Comparison of ENCODE assay signal across 32 mouse cellular contexts in the genomic region with DNA sequence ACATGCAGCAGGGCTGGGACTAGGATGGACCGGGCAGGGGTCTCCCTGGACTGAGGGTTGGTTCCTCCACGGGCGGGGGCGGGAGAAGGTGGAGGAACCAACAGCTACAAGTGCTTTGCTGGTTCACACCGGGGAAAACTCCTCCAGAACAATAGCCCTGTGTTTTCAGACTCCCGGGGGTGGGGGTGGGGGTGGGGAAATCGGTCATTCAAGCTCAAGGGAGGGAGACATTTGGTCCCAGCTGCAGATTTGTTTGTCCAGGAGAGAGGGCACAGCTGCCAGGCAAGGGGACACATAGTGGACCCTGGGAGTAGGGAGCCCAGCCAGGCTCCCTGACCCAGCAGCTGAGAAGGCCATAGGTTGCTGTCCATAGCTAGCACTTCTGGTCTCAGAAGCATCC. TPM values are rescaled to one million over a fixed set of nuclear protein-coding genes. Genes with fewer than 3 reads are reported as not detected.
DNase-seq lines count a peak whose midpoint lies in the region; ATAC-seq and TF ChIP-seq lines count a peak whose summit lies in the region.
"Had no signal": no experiment of that assay in that cellular context is flagged by ENCODE, and none has a peak within 500 bp of the region (broad histone marks: within the 10 kb centered on the region; RNA-seq: fewer than 3 reads in every experiment).

No protein-coding gene starts in this region.

- no peak for ATAC-seq in forebrain, embryonic 12.5 days (ENCODE audit: low FRiP score)
- ATAC-seq in hindbrain, embryonic 14.5 days (ENCODE audit: low FRiP score): 0 out of 2 replicates have a peak, but pooled peaks have one; percentile 7
- no peak for ATAC-seq in hindbrain, embryonic 12.5 days (ENCODE audit: low FRiP score)
- ATAC-seq in midbrain, embryonic 11.5 days (ENCODE audit: low FRiP score): peak; percentile 30; the same call in 1 of the 2 replicates
- no peak for ATAC-seq in midbrain, embryonic 15.5 days (replicated peaks)

- H3K27me3 ChIP-seq in forebrain, embryonic 10.5 days (ENCODE audit: poor library complexity, severe bottlenecking): peaks cover 87% of the 10 kb centered on the region
- H3K27me3 ChIP-seq in forebrain, embryonic 12.5 days: peaks cover 70% of the 10 kb centered on the region
- H3K27me3 ChIP-seq in hindbrain, embryonic 14.5 days (ENCODE audit: control insufficient read depth, insufficient read depth, low read length): peaks cover 69% of the 10 kb centered on the region
- peaks cover 77% of the 10 kb centered on the region for H3K27me3 ChIP-seq in hindbrain, embryonic 12.5 days
- H3K27me3 ChIP-seq in midbrain, embryonic 11.5 days (ENCODE audit: control insufficient read depth, insufficient read depth, low read length): peaks cover 54% of the 10 kb centered on the region
- peaks cover 50% of the 10 kb centered on the region for H3K27me3 ChIP-seq in midbrain, embryonic 15.5 days (replicated peaks)
- peaks cover 6% of the 10 kb centered on the region; the same call in 1 of the 2 replicates for H3K27me3 ChIP-seq in E14TG2a.4 (ENCODE audit: insufficient read depth, low read length)

- no peak for DNase-seq in forebrain, embryonic 10.5 days (ENCODE audit: extremely low spot score, low spot score)
- DNase-seq in hindbrain, embryonic 14.5 days (ENCODE audit: low spot score): no peak
- DNase-seq in midbrain, embryonic 11.5 days (ENCODE audit: low spot score, missing footprints): peak; percentile 87
- no peak for DNase-seq in adrenal gland, postnatal 36 days
- DNase-seq: adrenal gland, postnatal 10 days; heart, postnatal 14 days; kidney, adult 18-20 months; lung, postnatal 14 days; thymus, postnatal 25 days had no signal

- H3K27ac ChIP-seq in forebrain, embryonic 10.5 days: peak overlapping the region; percentile 67; the same call in 1 of the 2 replicates
- no peak overlapping the region for H3K27ac ChIP-seq in forebrain, embryonic 12.5 days
- H3K27ac ChIP-seq in hindbrain, embryonic 14.5 days: no peak overlapping the region
- H3K27ac ChIP-seq in hindbrain, embryonic 12.5 days: no peak overlapping the region
- no peak overlapping the region; the same call in 1 of the 2 replicates for H3K27ac ChIP-seq in midbrain, embryonic 11.5 days (ENCODE audit: low read depth, low read length)
- H3K27ac ChIP-seq in midbrain, embryonic 15.5 days: no peak overlapping the region
- H3K27ac ChIP-seq: hindbrain, embryonic 15.5 days; limb, embryonic 12.5 days; liver, embryonic 15.5 days had no signal

- no peak for TF ChIP-seq CTCF in E14TG2a.4 (conservative IDR thresholded peaks at IDR 0.05; ENCODE audit: low read length)

- H3K4me2 ChIP-seq in forebrain, embryonic 12.5 days: no peak overlapping the region
- no peak overlapping the region for H3K4me2 ChIP-seq in hindbrain, embryonic 14.5 days (replicated peaks)
- H3K4me2 ChIP-seq in hindbrain, embryonic 12.5 days (replicated peaks): no peak overlapping the region
- H3K4me2 ChIP-seq in midbrain, embryonic 11.5 days: no peak overlapping the region
- H3K4me2 ChIP-seq in midbrain, embryonic 15.5 days: no peak overlapping the region
- H3K4me2 ChIP-seq: hindbrain, embryonic 15.5 days; limb, embryonic 12.5 days; liver, embryonic 15.5 days; lung, embryonic 14.5 days had no signal

- peaks cover 80% of the 10 kb centered on the region for H3K4me1 ChIP-seq in forebrain, embryonic 10.5 days
- peaks cover 65% of the 10 kb centered on the region for H3K4me1 ChIP-seq in forebrain, embryonic 12.5 days
- peaks cover 20% of the 10 kb centered on the region; the same call in 1 of the 2 replicates for H3K4me1 ChIP-seq in hindbrain, embryonic 14.5 days (replicated peaks; ENCODE audit: control insufficient read depth, insufficient read depth, low read length)
- peaks cover 58% of the 10 kb centered on the region for H3K4me1 ChIP-seq in hindbrain, embryonic 12.5 days
- H3K4me1 ChIP-seq in midbrain, embryonic 11.5 days (ENCODE audit: control insufficient read depth, insufficient read depth, low read length): peaks cover 31% of the 10 kb centered on the region
- peaks cover 34% of the 10 kb centered on the region for H3K4me1 ChIP-seq in midbrain, embryonic 15.5 days
- peaks cover 78% of the 10 kb centered on the region for H3K4me1 ChIP-seq in E14TG2a.4 (replicated peaks; ENCODE audit: low read depth, low read length)
- H3K4me1 ChIP-seq: liver, embryonic 15.5 days had no signal

- H3K36me3 ChIP-seq in forebrain, embryonic 10.5 days (replicated peaks): no peaks in the 10 kb centered on the region
- H3K36me3 ChIP-seq in forebrain, embryonic 12.5 days (replicated peaks): no peaks in the 10 kb centered on the region
- H3K36me3 ChIP-seq in hindbrain, embryonic 14.5 days (replicated peaks; ENCODE audit: control insufficient read depth, insufficient read depth): no peaks in the 10 kb centered on the region
- H3K36me3 ChIP-seq in hindbrain, embryonic 12.5 days: no peaks in the 10 kb centered on the region
- H3K36me3 ChIP-seq in midbrain, embryonic 11.5 days (ENCODE audit: control insufficient read depth, insufficient read depth, low read length): no peaks in the 10 kb centered on the region
- no peaks in the 10 kb centered on the region for H3K36me3 ChIP-seq in midbrain, embryonic 15.5 days (replicated peaks)
- peaks cover 2% of the 10 kb centered on the region for H3K36me3 ChIP-seq in E14TG2a.4 (ENCODE audit: insufficient read depth, low read length)
- H3K36me3 ChIP-seq: G1E; hindbrain, embryonic 15.5 days; limb, embryonic 12.5 days; liver, embryonic 15.5 days had no signal

- no peak overlapping the region for H3K4me3 ChIP-seq in forebrain, embryonic 10.5 days
- H3K4me3 ChIP-seq in forebrain, embryonic 12.5 days (replicated peaks): no peak overlapping the region
- H3K4me3 ChIP-seq in hindbrain, embryonic 14.5 days (replicated peaks; ENCODE audit: low read length): no peak overlapping the region
- no peak overlapping the region for H3K4me3 ChIP-seq in hindbrain, embryonic 12.5 days
- no peak overlapping the region for H3K4me3 ChIP-seq in midbrain, embryonic 11.5 days (ENCODE audit: low read depth, low read length)
- H3K4me3 ChIP-seq in midbrain, embryonic 15.5 days: no peak overlapping the region
- H3K4me3 ChIP-seq in E14TG2a.4 (replicated peaks; ENCODE audit: low read length): 0 out of 2 replicates have a peak overlapping the region, but pooled peaks have one; percentile 81
- H3K4me3 ChIP-seq: hindbrain, embryonic 15.5 days; limb, embryonic 12.5 days; liver, embryonic 15.5 days had no signal

- H3K9ac ChIP-seq in forebrain, embryonic 12.5 days: no peak overlapping the region
- no peak overlapping the region for H3K9ac ChIP-seq in hindbrain, embryonic 14.5 days
- no peak overlapping the region for H3K9ac ChIP-seq in hindbrain, embryonic 12.5 days
- no peak overlapping the region for H3K9ac ChIP-seq in midbrain, embryonic 11.5 days (ENCODE audit: low read length)
- H3K9ac ChIP-seq in midbrain, embryonic 15.5 days: no peak overlapping the region
- H3K9ac ChIP-seq: hindbrain, embryonic 15.5 days; limb, embryonic 12.5 days; liver, embryonic 15.5 days; lung, embryonic 14.5 days had no signal

- 6% methylated on average over 7 of the region's 7 CpGs for WGBS in forebrain, embryonic 10.5 days
- 6% methylated on average over 7 of the region's 7 CpGs for WGBS in forebrain, embryonic 12.5 days
- 7% methylated on average over 7 of the region's 7 CpGs for WGBS in hindbrain, embryonic 14.5 days
- WGBS in hindbrain, embryonic 12.5 days: 5% methylated on average over 7 of the region's 7 CpGs
- WGBS in midbrain, embryonic 11.5 days: 9% methylated on average over 7 of the region's 7 CpGs
- WGBS in midbrain, embryonic 15.5 days: 3% methylated on average over 7 of the region's 7 CpGs

- no peaks in the 10 kb centered on the region for H3K9me3 ChIP-seq in forebrain, embryonic 10.5 days
- H3K9me3 ChIP-seq in forebrain, embryonic 12.5 days: no peaks in the 10 kb centered on the region
- no peaks in the 10 kb centered on the region for H3K9me3 ChIP-seq in hindbrain, embryonic 14.5 days (ENCODE audit: control insufficient read depth, low read length)
- no peaks in the 10 kb centered on the region for H3K9me3 ChIP-seq in hindbrain, embryonic 12.5 days (replicated peaks)
- no peaks in the 10 kb centered on the region for H3K9me3 ChIP-seq in midbrain, embryonic 11.5 days (ENCODE audit: control insufficient read depth, low read length)
- H3K9me3 ChIP-seq in midbrain, embryonic 15.5 days: no peaks in the 10 kb centered on the region
- H3K9me3 ChIP-seq in E14TG2a.4 (ENCODE audit: low read length): no peaks in the 10 kb centered on the region
- H3K9me3 ChIP-seq: hindbrain, embryonic 15.5 days; limb, embryonic 12.5 days; liver, embryonic 15.5 days had no signal

RNA-seq across cellular contexts. Expression of a gene that starts 7.9 kb away (rescaled TPM):
- not detected in 2 replicates for polyA plus RNA-seq in forebrain, embryonic 10.5 days (2016; fragmentation: Nextera tagmentation; extraction: Ambion mirVana)
- not detected in 2 replicates for polyA plus RNA-seq in forebrain, embryonic 12.5 days (2016; fragmentation: Nextera tagmentation; extraction: Ambion mirVana)
- polyA plus RNA-seq in hindbrain, embryonic 14.5 days (2014; fragmentation: Nextera tagmentation; extraction: Ambion mirVana): not detected in 2 replicates
- not detected in 2 replicates for polyA plus RNA-seq in hindbrain, embryonic 12.5 days (2016; fragmentation: Nextera tagmentation; extraction: Ambion mirVana)
- polyA plus RNA-seq in midbrain, embryonic 11.5 days (2014; fragmentation: Nextera tagmentation; extraction: Ambion mirVana): not detected in 2 replicates
- polyA plus RNA-seq in midbrain, embryonic 15.5 days (2015; fragmentation: Nextera tagmentation; extraction: Ambion mirVana): not detected in 2 replicates
- total RNA-seq in adrenal gland, postnatal 36 days (2021): not detected
- total RNA-seq: adrenal gland, postnatal 10 days; CH12.LX; G1E; gastrocnemius, postnatal 14 days; granulocyte monocyte progenitor cell, adult 5-6 weeks; heart, postnatal 14 days; left cerebral cortex, postnatal 10 days; liver, adult 2 months had no signal
- polyA plus RNA-seq: C2C12; cerebellum, adult 2 months; embryonic facial prominence, embryonic 11.5 days; G1E; heart, embryonic 14.5 days; hindbrain, embryonic 15.5 days; intestine, embryonic 14.5 days; kidney, embryonic 16.5 days; limb, embryonic 12.5 days; liver, adult 2 months; liver, embryonic 15.5 days; lung, embryonic 14.5 days; neural tube, embryonic 11.5 days; small intestine, adult 2 months; stomach, embryonic 14.5 days had no signal

RNA-seq across cellular contexts. Expression of a gene that starts 38.6 kb away (rescaled TPM):
- polyA plus RNA-seq in forebrain, embryonic 10.5 days (2016; fragmentation: Nextera tagmentation; extraction: Ambion mirVana): 15.5 and 18.2 TPM in 2 replicates
- 14.3 and 14.8 TPM in 2 replicates for polyA plus RNA-seq in forebrain, embryonic 12.5 days (2016; fragmentation: Nextera tagmentation; extraction: Ambion mirVana)
- polyA plus RNA-seq in hindbrain, embryonic 14.5 days (2014; fragmentation: Nextera tagmentation; extraction: Ambion mirVana): 14.8 and 15.0 TPM in 2 replicates
- 11.6 and 14.3 TPM in 2 replicates for polyA plus RNA-seq in hindbrain, embryonic 12.5 days (2016; fragmentation: Nextera tagmentation; extraction: Ambion mirVana)
- polyA plus RNA-seq in midbrain, embryonic 11.5 days (2014; fragmentation: Nextera tagmentation; extraction: Ambion mirVana): 10.8 TPM in 2 replicates
- 23.9 and 27.4 TPM in 2 replicates for polyA plus RNA-seq in midbrain, embryonic 15.5 days (2015; fragmentation: Nextera tagmentation; extraction: Ambion mirVana)
- 1 to 10 TPM; 7.7 to 8.2 TPM for total RNA-seq in adrenal gland, postnatal 36 days (2021)
- total RNA-seq: granulocyte monocyte progenitor cell, adult 5-6 weeks had no signal
- polyA plus RNA-seq: G1E had no signal

Comparison
In these comparisons a context has a peak if more than half of its experiments do, and no peak if none do; other contexts are left out.
1. ATAC-seq: peak in hindbrain, embryonic 14.5 days (single experiment) and midbrain, embryonic 11.5 days (single experiment); none in forebrain, embryonic 12.5 days (single experiment), hindbrain, embryonic 12.5 days (single experiment) and midbrain, embryonic 15.5 days (single experiment).